Mouse (Mus musculus): Measurements from ENCODE around the gene Pak1ip1. TPM values are rescaled to one million over a fixed set of nuclear protein-coding genes. Genes with fewer than 3 reads are reported as not detected.

Gene Pak1ip1
- total RNA-seq, 2 experiments from 2014 or later: 24.3 to 24.8 TPM

Other genes starting within 250 kb of the Pak1ip1 start
- 10 to 100 TPM in 1 of 2 experiments, 1 to 10 TPM in 1; 8.3 to 11.2 TPM for gene Gcnt2, start 141.3 kb upstream of the Pak1ip1 start, total RNA-seq (2021)
- gene Tmem14c, start 15.3 kb downstream of the Pak1ip1 start, total RNA-seq (2021): 100 to 1,000 TPM; 188 to 203 TPM
- gene Mak, start 78.7 kb downstream of the Pak1ip1 start, total RNA-seq (2021): not detected
- gene Gcm2, start 110.0 kb downstream of the Pak1ip1 start, total RNA-seq (2021): not detected
- gene Sycp2l, start 113.3 kb downstream of the Pak1ip1 start, total RNA-seq (2021): not detected
- under 1 TPM in 1 of 2 experiments, not detected in 1; 0.16 TPM for gene Elovl2, start 219.4 kb downstream of the Pak1ip1 start, total RNA-seq (2021)
- 10 to 100 TPM; 23.3 to 24.5 TPM for gene Smim13, start 248.8 kb downstream of the Pak1ip1 start, total RNA-seq (2021)